Mouse (Mus musculus): Measurements from ENCODE around the gene Retsat.

- no peak for TF ChIP-seq EP300 (IDR thresholded peaks at IDR 0.05; ENCODE audit: low read length)
- TF ChIP-seq CTCF (conservative IDR thresholded peaks at IDR 0.05 in 1 of 2, IDR thresholded peaks at IDR 0.05 in 1 of 2; ENCODE audit: low read depth in 2 of 2, low read length in 2 of 2): no peak
- no peak for TF ChIP-seq GABPA (IDR thresholded peaks at IDR 0.05; ENCODE audit: insufficient replicate concordance, low read depth, low read length)
- TF ChIP-seq USF2 (conservative IDR thresholded peaks at IDR 0.05; ENCODE audit: low read depth, low read length): no peak
Observed at GRCm38 (mm10) chr6:72654355-72654754, 56.1 kb downstream of the Retsat start.

Measured in CH12.LX (cell line).